Mouse (Mus musculus) heart, adult 9 months (tissue): ENCODE measurements around the gene Larp6.
A peak's percentile ranks its signal among the peaks of the same experiment; 100 is the strongest.

Source experiments
- DNase-seq, 2 experiments: peaks; one replicate each; pipeline ENCODE4 v3.0.0; 2022; ENCODE audit warnings: low spot score in 2 of 2

Gene Larp6

DNA sequence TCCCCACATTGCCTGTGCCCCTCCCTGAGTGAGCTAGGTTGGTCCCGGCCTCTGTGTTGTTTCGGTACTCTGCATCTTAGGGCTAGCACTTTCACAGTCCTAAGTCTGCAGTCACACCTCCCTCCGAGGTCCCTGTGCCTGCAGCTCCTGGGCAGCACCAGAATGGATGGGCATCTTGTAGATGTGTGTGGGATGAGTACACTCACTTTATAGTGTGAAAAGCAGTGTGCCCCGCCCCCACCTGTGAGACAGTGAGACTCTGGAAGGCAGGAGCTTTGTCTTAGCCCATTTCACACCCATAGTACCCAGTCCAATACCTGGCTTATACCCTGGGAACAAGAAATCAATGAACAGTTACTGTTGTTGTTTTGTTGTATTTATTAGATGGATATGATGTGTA is 2.5 kb downstream of the Larp6 start:
- no peak for DNase-seq

DNA sequence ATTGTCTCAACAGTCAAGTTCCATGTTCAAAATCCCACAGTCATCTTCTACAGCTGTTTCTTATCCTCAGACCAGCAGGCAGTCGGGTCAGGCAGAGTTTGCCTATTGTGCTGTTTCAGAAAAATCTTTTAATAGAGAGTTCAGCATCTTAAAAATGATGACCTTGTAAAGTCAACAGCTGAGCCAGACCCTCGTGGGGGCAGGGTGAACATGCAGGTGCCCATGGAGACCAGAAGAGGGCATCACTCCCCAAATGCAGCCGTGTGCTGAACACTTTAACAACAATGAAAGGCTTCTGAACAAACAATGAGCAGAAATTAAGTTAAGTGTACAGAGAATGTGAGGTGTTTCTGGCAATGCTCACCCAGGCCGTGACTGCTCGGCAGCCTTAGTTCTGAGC is 3.0 kb downstream of the Larp6 start:
- no peak for DNase-seq

DNA sequence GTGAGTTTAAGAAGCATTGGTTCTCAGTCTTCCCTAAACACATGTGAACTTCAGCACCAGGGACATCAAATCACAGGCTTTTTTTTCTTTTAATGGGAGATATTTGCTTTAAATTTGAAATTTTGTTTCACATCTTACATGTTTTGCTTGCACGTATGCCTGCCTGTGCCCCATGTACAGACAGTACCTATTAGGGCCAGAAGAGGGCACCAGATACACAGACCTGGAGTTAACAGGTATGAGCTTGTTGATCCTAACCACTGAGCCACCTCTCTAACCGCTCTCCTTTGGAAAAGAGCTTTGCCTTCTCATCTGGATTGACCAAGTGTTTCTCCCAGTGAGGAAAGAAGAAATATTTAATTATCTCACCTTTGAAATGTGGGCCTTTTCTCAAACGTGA is 5.5 kb downstream of the Larp6 start:
- peak in 1 of 2 experiments; percentile 65 for DNase-seq

DNA sequence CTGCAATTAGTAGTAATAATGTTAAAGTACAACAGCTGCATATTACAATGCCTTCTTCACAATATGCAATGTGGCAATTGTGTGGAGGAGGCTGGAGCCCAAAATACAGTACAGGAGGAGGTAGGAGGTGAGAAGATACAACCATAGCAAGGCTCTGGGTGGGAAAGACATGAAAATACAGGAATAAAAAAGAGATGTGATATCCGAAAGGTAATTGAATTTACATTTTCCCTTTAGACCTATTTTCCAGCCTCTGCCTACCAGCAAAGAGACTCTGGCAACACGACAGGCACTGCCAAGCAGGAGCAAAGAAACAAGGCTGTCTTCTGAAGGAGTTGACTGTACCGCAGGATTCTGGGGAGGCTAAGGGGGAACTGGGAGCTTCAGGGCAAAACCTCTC is 6.9 kb downstream of the Larp6 start:
- no peak for DNase-seq

DNA sequence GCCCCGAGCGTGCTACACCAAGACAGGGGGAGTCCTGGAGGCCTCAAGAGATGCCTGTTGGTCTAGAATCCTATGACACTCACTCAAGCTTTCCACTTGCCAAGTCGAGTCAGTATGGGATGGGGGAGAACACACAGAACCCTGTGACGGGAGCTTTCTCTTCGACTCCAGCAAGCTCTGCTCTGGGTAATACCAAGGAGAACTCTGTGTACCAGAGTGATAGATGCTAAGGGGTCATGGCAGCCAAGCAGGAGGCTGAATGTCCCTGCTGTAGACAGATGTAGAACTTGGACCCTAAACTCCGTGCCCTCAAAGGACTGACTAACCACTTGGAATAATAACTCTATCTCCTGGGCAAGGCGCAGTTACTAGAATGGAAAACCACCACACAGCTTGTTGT is 12.2 kb downstream of the Larp6 start:
- DNase-seq = no peak

DNA sequence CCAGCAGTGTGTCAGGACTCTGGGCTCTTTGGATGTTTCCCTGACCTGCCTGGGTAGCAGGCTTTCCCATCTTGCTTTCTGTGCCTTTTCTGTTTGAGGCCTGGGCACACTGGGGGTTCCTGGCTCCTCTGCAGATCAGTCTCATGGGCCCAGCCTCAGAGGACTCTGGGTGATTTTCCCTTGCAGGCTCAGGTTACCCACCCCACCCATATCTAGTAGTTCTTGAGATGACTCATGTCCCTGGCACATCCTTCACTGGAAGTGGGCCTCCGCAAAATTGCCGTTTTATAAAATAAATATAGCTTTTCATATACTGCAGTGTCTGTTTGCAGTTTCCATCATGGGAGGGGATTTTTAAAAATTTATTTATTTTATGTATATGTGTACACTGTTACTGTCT is 21.5 kb downstream of the Larp6 start:
- DNase-seq = no peak

DNA sequence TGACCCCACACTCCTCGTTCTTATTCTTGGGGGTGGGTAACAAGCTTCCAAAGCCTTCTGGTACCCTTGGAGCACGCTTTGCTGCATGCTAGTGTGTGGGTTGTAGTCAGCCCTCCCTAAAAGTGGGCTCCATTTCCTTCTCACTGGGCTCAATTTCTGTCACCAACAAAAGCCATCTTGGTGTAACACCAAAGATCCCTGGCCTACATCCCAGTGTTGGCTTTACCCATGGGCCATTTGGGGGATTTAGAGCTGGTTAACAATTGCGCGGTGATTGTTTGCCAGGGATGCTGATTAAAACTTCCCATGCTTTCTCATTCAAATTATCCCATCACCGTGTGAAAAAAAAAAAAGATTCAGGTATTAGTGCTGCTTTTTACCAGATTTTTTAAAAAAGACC is 26.3 kb downstream of the Larp6 start:
- DNase-seq = no peak

DNA sequence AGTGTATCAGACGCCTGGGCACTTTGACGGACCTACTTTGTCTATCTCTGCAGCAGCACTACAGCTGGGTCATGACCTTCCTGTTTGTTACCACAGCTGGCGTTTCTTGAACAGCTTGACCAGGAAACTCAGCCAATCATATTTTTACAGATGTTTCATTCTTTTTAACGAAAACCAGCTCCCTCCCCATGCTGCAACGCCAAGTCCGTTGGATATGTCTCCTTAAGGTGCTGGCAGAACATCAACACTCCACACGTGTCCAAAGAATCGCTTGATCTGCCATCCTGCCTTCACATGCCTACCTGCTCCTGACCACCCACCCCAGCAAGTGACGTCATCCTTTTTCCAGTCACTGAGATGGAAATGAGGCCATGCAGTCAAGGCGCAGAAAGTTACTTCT is 28.6 kb downstream of the Larp6 start:
- peak; percentile 72 for DNase-seq

DNA sequence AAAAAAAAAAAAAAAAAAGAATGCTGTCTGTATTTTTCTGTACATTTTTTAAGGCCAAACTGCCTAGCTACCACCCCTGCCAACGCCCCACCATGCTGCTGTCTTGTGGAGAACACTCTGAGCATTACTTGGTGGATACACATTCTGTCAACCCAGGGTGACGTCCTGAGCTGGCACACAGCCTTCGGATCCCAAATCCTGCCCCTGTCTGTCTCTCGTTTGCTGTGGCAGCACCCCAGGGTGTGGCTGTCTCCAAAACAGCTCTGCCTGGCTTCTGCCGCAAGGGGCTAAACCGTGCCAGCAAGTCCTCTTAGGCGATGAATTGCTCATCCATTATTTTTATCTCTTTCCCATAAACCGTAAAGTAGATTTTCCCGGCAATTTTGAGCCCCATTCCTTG is 29.7 kb downstream of the Larp6 start:
- peak; percentile 30 to 62 for DNase-seq

DNA sequence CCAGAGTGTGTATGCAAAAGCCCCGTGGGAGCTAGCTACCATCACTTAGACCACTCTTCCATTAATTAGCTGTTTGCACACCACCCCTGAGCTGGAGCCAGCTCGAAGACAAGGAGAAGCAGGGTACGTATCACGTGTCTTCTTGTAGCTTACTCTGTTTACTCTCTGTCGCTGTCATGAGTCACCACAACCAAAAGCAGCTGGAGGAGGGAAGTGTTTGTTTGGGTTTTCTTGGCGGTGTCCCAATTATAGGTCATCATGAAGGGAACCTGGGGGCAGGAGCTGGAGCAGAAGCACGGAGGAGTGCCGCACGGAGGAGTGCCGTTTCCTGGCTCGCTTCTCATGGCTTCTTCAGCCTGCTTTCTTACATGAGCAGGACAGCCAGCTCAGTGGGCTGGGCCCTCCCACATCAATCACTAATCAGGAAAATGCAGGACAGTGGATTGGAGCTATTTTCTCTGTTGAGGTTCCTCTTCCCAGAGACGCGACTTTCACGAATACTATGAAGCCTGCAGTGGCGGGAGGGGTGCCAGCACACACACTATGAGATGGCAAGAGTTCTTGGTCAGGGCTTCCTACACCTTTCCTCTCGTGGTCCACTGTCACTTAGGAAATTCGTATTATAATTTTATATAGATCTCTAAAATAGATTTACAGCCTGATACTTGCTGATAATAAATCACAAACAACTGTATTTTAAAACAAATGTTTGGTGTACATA is 30.6 kb downstream of the Larp6 start:
- peak; percentile 79 to 80 for DNase-seq

DNA sequence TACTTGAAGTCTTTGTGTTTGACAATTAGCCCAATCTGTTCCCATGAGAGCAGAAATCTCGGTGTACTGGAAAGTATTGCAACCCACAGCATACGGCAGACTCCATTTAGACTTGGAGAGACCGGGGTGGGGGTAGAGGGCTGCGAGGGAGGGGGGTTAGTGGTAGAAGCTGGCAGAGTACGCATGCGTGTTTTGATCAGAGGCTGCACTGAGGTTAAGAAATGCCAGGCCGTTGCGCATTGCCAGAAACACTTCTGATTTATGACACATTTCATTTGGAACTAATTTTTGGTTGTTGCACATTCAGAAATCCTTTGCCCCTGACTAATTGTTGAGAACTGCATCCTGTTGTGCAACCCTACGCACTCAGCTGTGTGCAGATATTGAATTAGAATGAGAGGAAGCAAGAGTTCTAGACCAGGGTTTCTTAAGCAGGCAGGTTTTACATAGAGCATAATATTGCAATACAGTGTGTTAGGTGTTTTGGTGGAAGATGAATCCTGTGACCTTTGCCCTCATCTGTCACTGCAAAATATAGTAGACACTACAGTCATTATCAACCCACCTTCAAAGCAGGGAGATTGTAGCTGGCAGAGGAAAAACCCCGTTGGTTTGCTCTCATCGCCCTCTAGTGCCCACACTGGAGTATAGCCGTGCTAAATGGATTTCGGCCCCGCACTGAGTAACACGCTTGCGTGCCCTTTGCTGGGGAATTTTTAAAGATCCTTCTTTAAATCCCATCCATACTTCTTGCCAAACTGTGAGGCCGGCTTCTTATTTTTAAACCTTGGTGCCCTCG is 31.6 kb downstream of the Larp6 start:
- peak; percentile 58 to 73 for DNase-seq

DNA sequence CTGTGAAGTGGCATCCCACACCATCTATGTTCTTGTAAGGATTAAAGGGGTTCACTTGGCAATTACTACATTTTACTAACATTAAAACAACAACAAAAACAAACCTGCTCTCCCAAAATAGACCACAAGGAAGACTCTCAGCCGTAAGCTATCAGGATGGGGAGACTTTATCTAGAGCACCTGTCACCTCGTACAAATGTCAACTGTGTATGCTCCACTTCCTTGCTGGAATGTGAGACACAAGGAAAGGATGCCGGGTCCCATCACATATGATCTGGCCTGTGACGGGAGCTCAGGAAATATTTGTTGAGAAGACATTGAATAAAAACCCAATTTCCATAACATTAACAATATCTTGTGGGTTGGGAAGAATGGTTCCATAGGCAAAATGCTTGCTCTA is 32.2 kb downstream of the Larp6 start:
- no peak for DNase-seq

DNA sequence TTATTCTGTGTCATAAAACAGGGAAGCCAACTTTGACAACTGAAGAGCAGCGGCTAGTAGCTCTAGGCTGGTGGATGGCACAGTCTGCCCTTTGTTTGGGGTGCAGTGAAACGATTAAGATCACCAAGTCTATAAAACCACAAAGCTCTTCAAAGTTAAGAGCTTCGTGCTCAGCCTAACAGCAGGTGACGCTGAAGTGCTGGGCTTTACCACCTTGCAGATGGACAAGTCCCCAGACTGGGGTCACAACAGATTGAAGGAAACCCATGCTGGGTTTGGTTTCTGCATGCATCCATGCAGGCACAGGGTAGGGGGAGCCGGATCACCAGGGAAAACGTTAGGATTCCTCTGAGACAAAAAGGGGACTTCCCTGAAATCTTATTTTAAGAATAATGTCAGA is 33.8 kb downstream of the Larp6 start:
- DNase-seq = no peak

DNA sequence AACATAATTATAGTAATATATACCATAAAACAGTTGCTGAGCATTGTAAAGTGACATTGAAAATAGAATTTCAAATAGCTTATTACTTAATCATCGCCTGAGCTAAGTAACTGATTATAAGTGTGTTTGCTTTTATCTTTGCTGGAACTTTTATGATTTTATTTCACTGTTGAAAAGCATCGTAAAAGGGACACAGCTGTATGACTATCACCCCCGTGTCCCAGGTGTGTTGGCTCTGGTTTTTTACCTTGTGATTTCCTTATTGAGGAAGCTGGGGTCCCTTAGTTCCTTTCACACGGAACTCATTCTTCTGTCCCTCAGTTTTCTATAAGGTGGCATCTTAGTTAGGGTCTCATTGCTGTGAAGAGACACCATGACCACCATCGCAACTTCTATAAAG is 34.9 kb downstream of the Larp6 start:
- no peak for DNase-seq

DNA sequence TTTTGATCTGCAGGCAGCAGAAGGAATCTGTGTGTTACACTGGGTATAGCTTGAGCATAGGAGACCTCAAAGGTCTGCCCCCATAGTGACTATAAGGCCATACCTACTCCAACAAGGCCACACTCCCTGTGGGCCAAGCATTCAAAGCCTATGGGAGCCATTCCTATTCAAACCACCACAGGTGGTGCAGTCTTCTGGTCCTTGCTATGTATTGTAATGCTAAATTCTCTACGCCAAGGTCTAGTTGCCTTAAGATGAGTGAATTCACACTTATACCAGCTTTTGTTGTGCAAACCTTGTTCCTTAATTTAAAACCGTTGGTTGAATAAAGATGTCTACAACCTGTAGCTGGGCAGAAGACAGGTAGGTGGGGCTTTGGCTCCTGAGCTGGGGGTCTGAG is 35.4 kb downstream of the Larp6 start:
- no peak for DNase-seq

DNA sequence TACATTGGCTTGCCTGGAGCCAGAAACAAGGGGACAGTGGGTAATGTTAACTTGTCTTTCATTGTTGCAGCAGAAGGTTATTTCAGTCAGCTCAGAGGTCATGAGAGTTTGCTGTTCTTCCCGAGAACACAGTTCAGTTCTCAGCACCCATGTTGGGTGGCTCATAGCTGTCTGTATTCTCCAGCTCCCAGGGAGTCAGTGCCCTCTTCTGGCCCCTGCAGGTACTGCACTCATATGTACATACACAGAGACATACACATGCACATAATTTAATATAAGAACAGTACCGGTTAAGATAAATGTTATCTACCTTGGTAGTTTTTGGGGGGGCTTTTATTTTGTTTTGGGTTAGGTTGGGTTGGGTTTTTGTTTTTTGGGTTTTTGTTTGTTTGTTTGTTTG is 36.3 kb downstream of the Larp6 start:
- DNase-seq = no peak

DNA sequence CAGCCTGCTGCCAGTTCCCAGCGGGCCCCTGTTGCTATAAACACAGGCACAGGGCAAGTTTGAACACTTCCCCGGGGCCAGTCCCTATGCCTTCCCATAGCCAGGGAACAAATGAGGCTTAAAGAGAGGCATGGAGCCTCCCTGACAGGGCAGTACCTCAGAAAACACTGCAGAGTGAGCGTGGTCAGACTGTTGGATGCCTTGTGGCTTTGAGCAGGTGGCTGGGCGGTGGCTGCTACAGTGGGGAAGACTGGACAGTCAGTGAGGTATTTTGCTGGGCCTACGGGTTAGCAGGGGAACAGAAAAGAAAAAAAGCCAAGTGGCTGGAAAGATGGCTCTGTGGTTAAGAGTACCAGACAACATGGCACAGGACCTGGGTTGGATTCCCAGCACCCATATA is 38.3 kb downstream of the Larp6 start:
- no peak for DNase-seq

DNA sequence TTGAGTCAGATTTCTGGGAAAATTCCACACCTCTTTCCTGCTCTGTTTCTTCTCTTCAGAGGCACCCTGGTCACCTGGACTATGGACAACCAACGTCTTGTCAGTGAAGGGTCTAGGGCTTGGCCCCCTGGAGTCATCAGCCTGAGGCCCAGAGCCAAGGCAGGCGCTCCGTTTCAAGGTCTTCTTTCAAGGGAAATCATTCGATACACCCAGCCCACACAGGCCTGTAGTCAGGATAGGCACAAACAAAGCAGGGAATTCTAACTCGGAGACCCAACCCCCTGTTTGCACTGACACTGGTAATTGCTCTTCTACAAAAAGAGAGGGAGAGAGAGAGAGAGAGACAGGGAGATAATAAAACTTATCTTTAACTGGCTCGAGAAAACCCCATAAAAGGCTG is 39.2 kb downstream of the Larp6 start:
- DNase-seq = no peak

DNA sequence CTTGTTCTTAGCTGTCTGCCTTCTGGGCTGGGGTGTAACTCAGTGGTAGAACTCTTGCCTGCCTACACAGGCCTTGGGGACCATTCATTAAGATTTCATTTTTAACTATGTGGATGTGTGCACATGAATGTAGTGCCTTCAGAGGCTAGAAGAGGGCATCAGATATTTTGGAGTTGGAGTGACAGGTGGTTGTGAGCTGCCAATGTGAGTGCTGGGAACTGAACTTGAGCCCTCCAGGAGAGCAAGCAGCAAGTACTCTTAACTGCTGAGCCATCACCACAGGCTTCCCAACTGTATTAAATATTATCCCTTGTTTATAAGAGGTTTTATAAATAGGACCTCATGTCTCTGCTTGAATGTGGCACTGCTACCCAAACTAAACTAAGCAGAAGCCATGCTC is 39.8 kb downstream of the Larp6 start:
- no peak for DNase-seq

DNA sequence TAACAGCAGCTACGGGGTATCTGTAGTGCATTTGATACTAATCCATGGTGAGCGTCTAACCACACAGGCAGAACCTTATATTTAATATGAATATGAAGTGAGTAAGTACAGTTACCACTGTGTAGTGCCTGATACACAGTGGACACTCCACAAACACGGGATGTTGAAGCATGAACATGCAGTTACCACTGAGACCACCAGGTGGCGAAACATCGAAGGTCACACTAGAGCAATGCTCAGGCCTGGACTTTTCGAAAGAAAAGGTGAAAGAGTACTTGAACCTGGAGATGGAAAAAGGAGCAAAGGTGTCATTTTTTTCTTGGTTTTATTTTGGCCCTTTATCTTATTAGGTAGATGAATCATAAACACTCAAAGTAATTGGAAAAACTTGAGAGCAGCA is 43.5 kb downstream of the Larp6 start:
- peak; percentile 34 to 74 for DNase-seq

DNA sequence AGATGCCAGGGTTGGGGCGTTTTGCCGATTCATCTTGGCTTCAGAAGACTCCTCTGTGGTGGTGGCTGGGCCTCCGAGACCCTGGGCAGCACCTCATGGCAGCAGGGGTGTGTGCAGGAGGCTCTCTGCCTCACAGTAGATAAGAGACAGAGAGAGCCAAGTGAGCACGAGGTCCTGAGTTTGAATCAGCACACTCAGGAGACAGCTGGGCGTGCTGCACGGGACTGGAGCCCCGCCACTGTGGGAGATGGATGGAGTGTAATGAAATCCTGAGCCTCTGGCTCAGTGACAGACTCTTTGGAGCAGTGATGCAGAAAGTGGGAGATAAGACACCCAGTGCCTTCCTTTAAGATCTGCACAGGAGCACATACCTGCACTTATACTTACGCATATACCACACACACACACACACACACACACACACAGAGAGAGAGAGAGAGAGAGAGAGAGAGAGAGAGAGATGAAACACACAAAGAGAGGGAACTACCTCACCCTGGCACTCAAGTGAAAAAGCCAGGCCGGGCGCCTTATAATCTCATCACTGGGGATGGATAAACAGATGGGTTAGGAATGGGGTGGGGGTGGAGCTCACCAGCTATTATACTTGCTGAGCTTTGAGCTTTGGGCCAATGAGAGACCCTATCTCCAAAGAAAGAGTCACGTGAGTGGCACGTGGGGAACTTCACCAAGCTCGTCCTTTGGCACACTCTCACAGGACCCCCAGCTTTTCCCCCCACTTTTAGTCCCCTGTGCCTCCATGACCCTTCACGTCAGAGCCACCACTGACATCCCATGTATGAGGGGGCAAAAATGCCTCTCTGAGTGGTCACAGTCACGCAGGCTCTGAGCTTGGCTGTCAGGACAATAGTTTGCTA is 44.3 kb downstream of the Larp6 start:
- DNase-seq = peak in 1 of 2 experiments; percentile 16

DNA sequence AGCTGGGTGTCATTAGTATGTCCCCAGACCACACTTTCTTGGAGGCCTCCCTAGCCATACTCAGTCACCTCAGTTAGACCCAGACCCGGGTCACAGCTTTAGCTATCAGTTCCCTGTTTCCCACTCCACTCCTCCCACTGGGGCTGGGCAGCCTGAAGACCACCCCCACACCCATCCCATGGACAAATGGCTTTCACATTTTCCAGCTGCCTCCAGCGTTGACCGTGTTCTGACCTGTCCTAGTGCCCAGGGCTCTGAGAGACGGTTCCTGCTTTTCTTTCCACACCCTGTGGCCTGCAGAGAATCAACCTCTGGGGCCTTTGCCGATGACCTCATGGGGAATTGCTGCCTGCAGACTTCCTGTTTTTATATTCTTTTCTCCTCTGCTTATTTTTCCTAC is 45.0 kb downstream of the Larp6 start:
- peak; percentile 43 to 60 for DNase-seq
